Mouse (Mus musculus) limb, embryonic 14.5 days (tissue): ENCODE results near the gene Magi2. TPM values are rescaled to one million over a fixed set of nuclear protein-coding genes. Genes with fewer than 3 reads are reported as not detected.

Source experiments
- ATAC-seq: fragments of 200-750 bp; cut with Nextera tagmentation; 2 replicates; pipeline ENCODE4 v1.8.0; 2017; ENCODE audit warnings: low read depth, moderate number of reproducible peaks, moderate TSS enrichment; ENCODE audit not compliant: low FRiP score
- DNase-seq: peaks from one replicate; pipeline ENCODE4 v3.0.0-alpha.2; 2015; ENCODE audit warnings: low spot score
- H3K27ac ChIP-seq: fragments of 300-500 bp; sonication (generic); replicated peaks from 2 replicates; pipeline ENCODE4 v1.5.1; 2014; ENCODE audit warnings: low read depth, mild to moderate bottlenecking, low read length, moderate library complexity, mixed read lengths
- H3K27me3 ChIP-seq: fragments of 300-500 bp; sonication (generic); 2 replicates; pipeline ENCODE4 v1.6.1; 2014; ENCODE audit warnings: low read length, mixed read lengths; ENCODE audit not compliant: control insufficient read depth, insufficient read depth
- H3K36me3 ChIP-seq: fragments of 300-500 bp; sonication (generic); 2 replicates; pipeline ENCODE4 v1.6.1; 2014; ENCODE audit warnings: mild to moderate bottlenecking, low read length, moderate library complexity, mixed read lengths; ENCODE audit not compliant: control insufficient read depth, insufficient read depth
- H3K4me1 ChIP-seq: fragments of 300-500 bp; sonication (generic); 2 replicates; pipeline ENCODE4 v1.6.1; 2014; ENCODE audit warnings: antibody characterized with exemption, low read length, mixed read lengths; ENCODE audit not compliant: control insufficient read depth, insufficient read depth
- H3K4me2 ChIP-seq: fragments of 300-500 bp; sonication (generic); replicated peaks from 2 replicates; pipeline ENCODE4 v1.6.1; 2014; ENCODE audit warnings: low read depth, mild to moderate bottlenecking, low read length, moderate library complexity; ENCODE audit not compliant: severe bottlenecking
- H3K4me3 ChIP-seq: fragments of 300-500 bp; sonication (generic); replicated peaks from 2 replicates; pipeline ENCODE4 v1.5.1; 2014; ENCODE audit warnings: low read length
- H3K9ac ChIP-seq: fragments of 300-500 bp; sonication (generic); 2 replicates; pipeline ENCODE4 v1.6.1; 2014; ENCODE audit warnings: mild to moderate bottlenecking, low read depth, low read length, moderate library complexity; ENCODE audit not compliant: severe bottlenecking
- H3K9me3 ChIP-seq: fragments of 300-500 bp; sonication (generic); 2 replicates; pipeline ENCODE4 v1.6.1; 2016; ENCODE audit warnings: low read length; ENCODE audit not compliant: control insufficient read depth
- POLR2A ChIP-seq: fragments of 200-500 bp; IDR thresholded peaks from 2 replicates; pipeline ENCODE4 v1.8.0; 2012; ENCODE audit warnings: inconsistent platforms, mild to moderate bottlenecking, moderate library complexity, borderline replicate concordance; ENCODE audit not compliant: insufficient read depth, insufficient read length; ENCODE audit errors: extremely low read depth
- WGBS: fragments of 180-500 bp; shearing (Covaris S2); extraction: QIAGEN DNeasy Blood & Tissue Kit; methylation state at CpG from one replicate; pipeline ENCODE4 v1.1.7; 2014; 5-methylcytosine and 5-hydroxymethylcytosine counted together
- polyA plus RNA-seq, 2 experiments: library from polyadenylated mRNA; depleted of rRNA in 1 of 2; stranded (reverse) in 1 of 2; unstranded in 1 of 2; fragments of >200 nt; fragmentation: Nextera tagmentation in 1 of 2; extraction: Ambion mirVana in 1 of 2; gene quantifications; 2 replicates each; pipeline versions ENCODE4 v1.2.1 to v1.2.3; 2012 to 2014

Gene Magi2
- polyA plus RNA-seq, 2 experiments = 4.0 to 4.5 TPM

- Histone ChIP-seq H3K27me3 (no peaks in the 10 kb centered on the region), H3K27ac (no peak overlapping the region), H3K36me3 (no peaks in the 10 kb centered on the region), H3K4me3 (no peak overlapping the region), H3K9me3 (no peaks in the 10 kb centered on the region), H3K4me2 (no peak overlapping the region), H3K9ac (no peak overlapping the region), H3K4me1 (no peaks in the 10 kb centered on the region)
- ATAC-seq (no peak), DNase-seq (no peak)
- WGBS = 88% methylated on average over 10 of the region's 10 CpGs
- no peak for TF ChIP-seq POLR2A
These were observed 1442.0 kb downstream of the Magi2 start for GRCm38 (mm10) chr5:20668736-20669355.

DNA sequence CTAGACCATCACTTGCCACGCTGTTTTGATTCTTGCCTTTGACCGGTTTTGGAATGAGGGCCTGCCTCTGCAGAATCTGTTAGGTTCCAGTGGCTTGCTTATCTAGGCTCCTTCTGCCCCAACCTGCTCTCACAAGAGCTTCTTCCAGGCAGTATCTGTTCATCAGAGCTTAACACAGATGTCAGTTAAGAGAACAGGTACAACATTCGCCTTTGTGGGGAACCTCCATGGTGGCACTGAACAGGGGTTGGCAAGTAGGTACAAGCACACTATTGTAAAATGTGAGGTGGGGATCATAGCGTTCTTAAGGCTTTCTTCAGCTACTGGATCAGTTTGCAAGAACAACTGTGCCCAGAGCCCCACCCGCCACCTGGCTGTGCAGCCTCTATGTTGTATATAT, 1442.6 kb downstream of the Magi2 start:
- no peak for TF ChIP-seq POLR2A
- Histone ChIP-seq H3K4me3 (no peak overlapping the region), H3K9me3 (no peaks in the 10 kb centered on the region), H3K4me2 (no peak overlapping the region), H3K27me3 (no peaks in the 10 kb centered on the region), H3K9ac (no peak overlapping the region), H3K27ac (no peak overlapping the region), H3K36me3 (no peaks in the 10 kb centered on the region), H3K4me1 (no peaks in the 10 kb centered on the region)
- ATAC-seq (no peak), DNase-seq (no peak)
- WGBS = 80% methylated on average over 5 of the region's 5 CpGs

DNA sequence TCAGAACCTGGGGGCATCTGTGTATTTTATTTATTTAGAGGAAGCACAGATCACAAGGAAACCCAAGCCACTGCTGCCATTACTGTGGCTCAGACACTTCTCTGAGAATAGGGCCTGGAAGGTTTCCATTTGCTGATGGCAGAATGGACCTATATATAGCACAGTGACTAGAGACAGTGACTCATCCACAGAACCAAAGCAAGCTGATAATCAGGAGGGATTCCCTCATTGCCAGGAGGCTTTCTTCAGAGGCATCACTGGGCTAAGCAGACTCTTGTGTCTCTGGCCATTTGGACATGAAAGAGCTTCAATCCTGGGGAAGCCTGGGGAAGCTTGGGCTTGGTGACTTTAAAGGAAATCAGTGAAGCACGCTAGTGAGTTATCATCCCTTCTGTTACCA, 1445.0 kb downstream of the Magi2 start:
- Histone ChIP-seq H3K4me2 (no peak overlapping the region), H3K27me3 (no peaks in the 10 kb centered on the region), H3K4me3 (no peak overlapping the region), H3K4me1 (peaks cover 6% of the 10 kb centered on the region; the same call in 1 of the 2 replicates), H3K9me3 (no peaks in the 10 kb centered on the region), H3K36me3 (no peaks in the 10 kb centered on the region), H3K27ac (no peak overlapping the region), H3K9ac (no peak overlapping the region)
- no peak for DNase-seq
- 20% methylated on average over 1 of the region's 1 CpGs for WGBS
- ATAC-seq = no peak
- no peak for TF ChIP-seq POLR2A

GRCm38 (mm10) chr5:20674523-20674922, 1447.7 kb downstream of the Magi2 start:
- WGBS = 54% methylated on average over 8 of the region's 8 CpGs
- no peak for DNase-seq
- H3K36me3 ChIP-seq = no peaks in the 10 kb centered on the region

GRCm38 (mm10) chr5:20675163-20675665, 1448.4 kb downstream of the Magi2 start:
- peaks cover 6% of the 10 kb centered on the region; the same call in 1 of the 2 replicates for H3K4me1 ChIP-seq
- no peaks in the 10 kb centered on the region for H3K27me3 ChIP-seq
- ATAC-seq = no peak

More at GRCm38 (mm10) chr5:20674523-20674922, 1447.7 kb downstream of the Magi2 start:
- H3K4me1 ChIP-seq = peaks cover 6% of the 10 kb centered on the region; the same call in 1 of the 2 replicates
- H3K27me3 ChIP-seq = no peaks in the 10 kb centered on the region
- H3K4me2 ChIP-seq = no peak overlapping the region
- H3K9ac ChIP-seq = no peak overlapping the region
- H3K4me3 ChIP-seq = no peak overlapping the region
- H3K27ac ChIP-seq = no peak overlapping the region
- H3K9me3 ChIP-seq = no peaks in the 10 kb centered on the region
- ATAC-seq = no peak
- TF ChIP-seq POLR2A = no peak

More at GRCm38 (mm10) chr5:20675163-20675665, 1448.4 kb downstream of the Magi2 start:
- no peak overlapping the region for H3K4me3 ChIP-seq
- no peak overlapping the region for H3K9ac ChIP-seq
- no peak overlapping the region for H3K4me2 ChIP-seq
- DNase-seq = no peak
- H3K27ac ChIP-seq = no peak overlapping the region
- no peaks in the 10 kb centered on the region for H3K9me3 ChIP-seq
- H3K36me3 ChIP-seq = no peaks in the 10 kb centered on the region
- TF ChIP-seq POLR2A = no peak
